Mouse (Mus musculus) cortical plate, adult 2 months (tissue): ENCODE measurements around the gene Cpe.

ENCODE experiments used
- CTCF ChIP-seq: fragments of 200-500 bp; IDR thresholded peaks from 2 replicates; pipeline ENCODE4 v1.5.1; 2011; ENCODE audit warnings: mild to moderate bottlenecking, control low read depth, low read length; ENCODE audit not compliant: insufficient read depth; ENCODE audit errors: extremely low read depth
- POLR2A ChIP-seq: fragments of 200-500 bp; IDR thresholded peaks from 2 replicates; pipeline ENCODE4 v1.6.1; 2011; ENCODE audit warnings: mild to moderate bottlenecking, low read length, control low read depth; ENCODE audit not compliant: insufficient read depth; ENCODE audit errors: extremely low read depth

DNA sequence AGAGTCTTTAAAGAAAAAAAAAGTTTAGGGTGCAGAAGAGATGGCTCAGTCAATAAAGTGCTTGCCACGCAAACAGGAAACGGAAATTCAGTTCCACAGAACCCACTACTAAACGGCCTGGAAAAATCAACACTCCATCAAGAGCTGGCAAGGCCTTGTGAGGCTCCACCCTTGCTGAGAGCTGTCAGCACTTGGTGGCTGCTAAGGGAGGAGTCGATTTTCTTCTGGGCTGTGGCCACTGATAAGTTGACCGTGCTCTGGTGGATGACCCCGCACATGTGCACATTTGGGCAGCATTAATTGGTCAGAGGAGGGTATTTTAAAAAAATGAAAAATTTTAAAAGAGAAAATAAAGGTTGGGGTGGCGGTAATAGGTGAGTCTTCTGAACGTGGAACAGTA, 114.6 kb downstream of the Cpe start:
- TF ChIP-seq CTCF (no peak), POLR2A (no peak)
